In genomic region chr10:81502658-81503057, GRCm38 (mm10) we compare ENCODE assay signal across 8 mouse cellular contexts. TPM values are rescaled to one million over a fixed set of nuclear protein-coding genes. Genes with fewer than 3 reads are reported as not detected.
DNase-seq lines count a peak whose midpoint lies in the region; ATAC-seq and TF ChIP-seq lines count a peak whose summit lies in the region.

No protein-coding gene starts in this region.

- WGBS in heart, embryonic 12.5 days, result 11% methylated on average over 36 of the region's 36 CpGs
- 8% methylated on average over 36 of the region's 36 CpGs for WGBS in kidney, embryonic 16.5 days
- 12% methylated on average over 36 of the region's 36 CpGs for WGBS in liver, embryonic 12.5 days (ENCODE audit: insufficient replicate concordance)
- WGBS in stomach, embryonic 14.5 days, result 9% methylated on average over 36 of the region's 36 CpGs

- H3K4me1 ChIP-seq in bone marrow macrophage, adult 2 months (ENCODE audit: control insufficient read depth, insufficient read depth, low read length), result peaks cover 6% of the 10 kb centered on the region
- H3K4me1 ChIP-seq in embryonic fibroblast, embryonic 13.5 days (ENCODE audit: control insufficient read depth, insufficient read depth, low read length), result no peaks in the 10 kb centered on the region
- H3K4me1 ChIP-seq in heart, embryonic 12.5 days (replicated peaks), result 0 out of 2 replicates have a peak, but pooled peaks cover 3% of the 10 kb centered on the region
- 0 out of 2 replicates have a peak, but pooled peaks cover 3% of the 10 kb centered on the region for H3K4me1 ChIP-seq in kidney, embryonic 16.5 days (ENCODE audit: insufficient read depth, low read length)
- H3K4me1 ChIP-seq in liver, embryonic 12.5 days, result peaks cover 45% of the 10 kb centered on the region
- H3K4me1 ChIP-seq in stomach, embryonic 14.5 days (ENCODE audit: control insufficient read depth, insufficient read depth, low read length), result no peaks in the 10 kb centered on the region

- H3K36me3 ChIP-seq in heart, embryonic 12.5 days, result no peaks in the 10 kb centered on the region
- no peaks in the 10 kb centered on the region for H3K36me3 ChIP-seq in kidney, embryonic 16.5 days (ENCODE audit: insufficient read depth, low read length)
- 0 out of 2 replicates have a peak, but pooled peaks cover 5% of the 10 kb centered on the region for H3K36me3 ChIP-seq in liver, embryonic 12.5 days
- no peaks in the 10 kb centered on the region for H3K36me3 ChIP-seq in stomach, embryonic 14.5 days (ENCODE audit: control insufficient read depth, insufficient read depth, low read length)

- no peak for ATAC-seq in heart, embryonic 12.5 days (ENCODE audit: insufficient number of reproducible peaks, low FRiP score)
- peak; percentile 11; the same call in 1 of the 2 replicates for ATAC-seq in kidney, embryonic 16.5 days (ENCODE audit: low FRiP score, low TSS enrichment)
- ATAC-seq in liver, embryonic 12.5 days, result peak; percentile 33; the same call in 1 of the 2 replicates
- ATAC-seq in stomach, embryonic 14.5 days (ENCODE audit: insufficient number of reproducible peaks, insufficient read depth, low FRiP score, low read depth), result peak; percentile 72

- peak; percentile 86 for TF ChIP-seq CTCF in bone marrow macrophage, adult 2 months (IDR thresholded peaks at IDR 0.05; ENCODE audit: low read depth, low read length)
- peak; percentile 99 for TF ChIP-seq CTCF in embryonic fibroblast, embryonic 13.5 days (IDR thresholded peaks at IDR 0.05; ENCODE audit: borderline replicate concordance, insufficient read depth, low read length)

- no peak overlapping the region for H3K27ac ChIP-seq in bone marrow macrophage, adult 2 months (ENCODE audit: insufficient read depth, low read depth, low read length)
- H3K27ac ChIP-seq in embryonic fibroblast, embryonic 13.5 days (ENCODE audit: insufficient read depth, low read length), result no peak overlapping the region
- no peak overlapping the region for H3K27ac ChIP-seq in heart, embryonic 12.5 days (ENCODE audit: poor library complexity, severe bottlenecking)
- no peak overlapping the region for H3K27ac ChIP-seq in kidney, embryonic 16.5 days (ENCODE audit: low read length)
- H3K27ac ChIP-seq in liver, embryonic 12.5 days, result no peak overlapping the region
- no peak overlapping the region for H3K27ac ChIP-seq in stomach, embryonic 14.5 days (ENCODE audit: low read length)

- peak overlapping the region; percentile 60 for H3K9ac ChIP-seq in heart, embryonic 12.5 days
- H3K9ac ChIP-seq in kidney, embryonic 16.5 days (replicated peaks; ENCODE audit: low read length), result peak overlapping the region; percentile 66
- peak overlapping the region; percentile 27; the same call in 1 of the 2 replicates for H3K9ac ChIP-seq in liver, embryonic 12.5 days
- no peak overlapping the region for H3K9ac ChIP-seq in stomach, embryonic 14.5 days (replicated peaks; ENCODE audit: low read depth, low read length)

- H3K4me3 ChIP-seq in bone marrow macrophage, adult 2 months (ENCODE audit: insufficient read depth, low read length), result no peak overlapping the region
- H3K4me3 ChIP-seq in embryonic fibroblast, embryonic 13.5 days (ENCODE audit: insufficient read depth, low read length), result no peak overlapping the region
- H3K4me3 ChIP-seq in heart, embryonic 12.5 days, result peak overlapping the region; percentile 41
- peak overlapping the region; percentile 42 for H3K4me3 ChIP-seq in kidney, embryonic 16.5 days (ENCODE audit: low read length)
- peak overlapping the region; percentile 42 for H3K4me3 ChIP-seq in liver, embryonic 12.5 days
- H3K4me3 ChIP-seq in stomach, embryonic 14.5 days (ENCODE audit: low read depth, low read length), result peak overlapping the region; percentile 27; the same call in 1 of the 2 replicates

- 0 out of 2 replicates have a peak, but pooled peaks cover 16% of the 10 kb centered on the region for H3K27me3 ChIP-seq in heart, embryonic 12.5 days (replicated peaks)
- H3K27me3 ChIP-seq in kidney, embryonic 16.5 days (ENCODE audit: insufficient read depth, low read length), result no peaks in the 10 kb centered on the region; the same call in 1 of the 2 replicates
- peaks cover 11% of the 10 kb centered on the region; the same call in 1 of the 2 replicates for H3K27me3 ChIP-seq in liver, embryonic 12.5 days (replicated peaks)
- no peaks in the 10 kb centered on the region for H3K27me3 ChIP-seq in stomach, embryonic 14.5 days (ENCODE audit: control insufficient read depth, insufficient read depth, low read length)

- DNase-seq in B cell, adult 2 months, result peak; percentile 96 to 97
- peak; percentile 94 for DNase-seq in neural tube, embryonic 10.5 days (ENCODE audit: extremely low spot score, low spot score)

- peak overlapping the region; percentile 76 for H3K4me2 ChIP-seq in heart, embryonic 12.5 days
- peak overlapping the region; percentile 62 for H3K4me2 ChIP-seq in kidney, embryonic 16.5 days (replicated peaks; ENCODE audit: low read depth, low read length)
- H3K4me2 ChIP-seq in liver, embryonic 12.5 days, result peak overlapping the region; percentile 74
- peak overlapping the region; percentile 62 for H3K4me2 ChIP-seq in stomach, embryonic 14.5 days (replicated peaks; ENCODE audit: low read depth, low read length)

- 0 out of 2 replicates have a peak, but pooled peaks cover 3% of the 10 kb centered on the region for H3K9me3 ChIP-seq in heart, embryonic 12.5 days (replicated peaks)
- no peaks in the 10 kb centered on the region for H3K9me3 ChIP-seq in kidney, embryonic 16.5 days (ENCODE audit: low read length)
- no peaks in the 10 kb centered on the region for H3K9me3 ChIP-seq in liver, embryonic 12.5 days (replicated peaks)
- H3K9me3 ChIP-seq in stomach, embryonic 14.5 days (ENCODE audit: control insufficient read depth, low read depth, low read length), result no peaks in the 10 kb centered on the region

- no peak for TF ChIP-seq POLR2A in bone marrow macrophage, adult 2 months (IDR thresholded peaks at IDR 0.05; ENCODE audit: borderline replicate concordance, low read depth, low read length)
- TF ChIP-seq POLR2A in embryonic fibroblast, embryonic 13.5 days (IDR thresholded peaks at IDR 0.05; ENCODE audit: low read depth, low read length), result no peak

RNA-seq across cellular contexts. Expression of gene S1pr4, which starts 2.7 kb away (rescaled TPM):
- polyA plus RNA-seq in bone marrow macrophage, adult 2 months (2012; ENCODE audit: insufficient read depth, insufficient read length, missing spikeins), result 0.46 TPM in 1 of 2 replicates, not detected in the other
- polyA plus RNA-seq in embryonic fibroblast, embryonic 13.5 days (2011; ENCODE audit: insufficient read length, low read depth, missing spikeins), result not detected in 2 replicates
- 0.42 and 0.52 TPM in 2 replicates for polyA plus RNA-seq in heart, embryonic 12.5 days (2016; fragmentation: Nextera tagmentation; extraction: Ambion mirVana)
- polyA plus RNA-seq in kidney, embryonic 16.5 days (2015; fragmentation: Nextera tagmentation; extraction: Ambion mirVana), result 1.5 and 1.7 TPM in 2 replicates
- polyA plus RNA-seq in liver, embryonic 12.5 days (2016; fragmentation: Nextera tagmentation; extraction: Ambion mirVana), result 3.1 and 3.3 TPM in 2 replicates
- 0.41 and 0.72 TPM in 2 replicates for polyA plus RNA-seq in stomach, embryonic 14.5 days (2014; fragmentation: Nextera tagmentation; extraction: Ambion mirVana)

RNA-seq across cellular contexts. Expression of gene Ncln, which starts 6.5 kb away (rescaled TPM):
- polyA plus RNA-seq in bone marrow macrophage, adult 2 months (2012; ENCODE audit: insufficient read depth, insufficient read length, missing spikeins), result 37.9 and 40.9 TPM in 2 replicates
- 61.5 and 62.8 TPM in 2 replicates for polyA plus RNA-seq in embryonic fibroblast, embryonic 13.5 days (2011; ENCODE audit: insufficient read length, low read depth, missing spikeins)
- polyA plus RNA-seq in heart, embryonic 12.5 days (2016; fragmentation: Nextera tagmentation; extraction: Ambion mirVana), result 54.9 and 60.2 TPM in 2 replicates
- 107 and 112 TPM in 2 replicates for polyA plus RNA-seq in kidney, embryonic 16.5 days (2015; fragmentation: Nextera tagmentation; extraction: Ambion mirVana)
- polyA plus RNA-seq in liver, embryonic 12.5 days (2016; fragmentation: Nextera tagmentation; extraction: Ambion mirVana), result 59.9 and 62.7 TPM in 2 replicates
- polyA plus RNA-seq in stomach, embryonic 14.5 days (2014; fragmentation: Nextera tagmentation; extraction: Ambion mirVana), result 79.1 and 79.3 TPM in 2 replicates

RNA-seq across cellular contexts. Expression of gene Celf5, which starts 20.1 kb away (rescaled TPM):
- polyA plus RNA-seq in bone marrow macrophage, adult 2 months (2012; ENCODE audit: insufficient read depth, insufficient read length, missing spikeins), result not detected in 2 replicates
- 4.4 and 4.5 TPM in 2 replicates for polyA plus RNA-seq in embryonic fibroblast, embryonic 13.5 days (2011; ENCODE audit: insufficient read length, low read depth, missing spikeins)
- polyA plus RNA-seq in heart, embryonic 12.5 days (2016; fragmentation: Nextera tagmentation; extraction: Ambion mirVana), result 0.19 and 0.28 TPM in 2 replicates
- 0.29 and 0.67 TPM in 2 replicates for polyA plus RNA-seq in kidney, embryonic 16.5 days (2015; fragmentation: Nextera tagmentation; extraction: Ambion mirVana)
- polyA plus RNA-seq in liver, embryonic 12.5 days (2016; fragmentation: Nextera tagmentation; extraction: Ambion mirVana), result 0.05 and 0.06 TPM in 2 replicates
- polyA plus RNA-seq in stomach, embryonic 14.5 days (2014; fragmentation: Nextera tagmentation; extraction: Ambion mirVana), result 1.7 and 2.2 TPM in 2 replicates

RNA-seq across cellular contexts. Expression of gene Gna15, which starts 21.4 kb away (rescaled TPM):
- polyA plus RNA-seq in bone marrow macrophage, adult 2 months (2012; ENCODE audit: insufficient read depth, insufficient read length, missing spikeins), result 23.5 and 24.2 TPM in 2 replicates
- 0.83 TPM in 1 of 2 replicates, not detected in the other for polyA plus RNA-seq in embryonic fibroblast, embryonic 13.5 days (2011; ENCODE audit: insufficient read length, low read depth, missing spikeins)
- polyA plus RNA-seq in heart, embryonic 12.5 days (2016; fragmentation: Nextera tagmentation; extraction: Ambion mirVana), result 1.9 and 2.3 TPM in 2 replicates
- polyA plus RNA-seq in kidney, embryonic 16.5 days (2015; fragmentation: Nextera tagmentation; extraction: Ambion mirVana), result 0.70 and 0.98 TPM in 2 replicates
- polyA plus RNA-seq in liver, embryonic 12.5 days (2016; fragmentation: Nextera tagmentation; extraction: Ambion mirVana), result 7.0 and 7.3 TPM in 2 replicates
- 3.6 and 7.4 TPM in 2 replicates for polyA plus RNA-seq in stomach, embryonic 14.5 days (2014; fragmentation: Nextera tagmentation; extraction: Ambion mirVana)

RNA-seq across cellular contexts. Expression of gene Gna11, which starts 42.3 kb away (rescaled TPM):
- polyA plus RNA-seq in bone marrow macrophage, adult 2 months (2012; ENCODE audit: insufficient read depth, insufficient read length, missing spikeins), result 10.1 and 10.5 TPM in 2 replicates
- polyA plus RNA-seq in embryonic fibroblast, embryonic 13.5 days (2011; ENCODE audit: insufficient read length, low read depth, missing spikeins), result 64.4 and 66.3 TPM in 2 replicates
- polyA plus RNA-seq in heart, embryonic 12.5 days (2016; fragmentation: Nextera tagmentation; extraction: Ambion mirVana), result 58.4 and 66.2 TPM in 2 replicates
- polyA plus RNA-seq in kidney, embryonic 16.5 days (2015; fragmentation: Nextera tagmentation; extraction: Ambion mirVana), result 92.3 and 92.7 TPM in 2 replicates
- 27.7 and 28.3 TPM in 2 replicates for polyA plus RNA-seq in liver, embryonic 12.5 days (2016; fragmentation: Nextera tagmentation; extraction: Ambion mirVana)
- 86.2 and 89.3 TPM in 2 replicates for polyA plus RNA-seq in stomach, embryonic 14.5 days (2014; fragmentation: Nextera tagmentation; extraction: Ambion mirVana)

Comparison
In these comparisons a context has a peak if more than half of its experiments do, and no peak if none do; other contexts are left out.
1. H3K4me3 ChIP-seq: peak in heart, embryonic 12.5 days (single experiment), kidney, embryonic 16.5 days (single experiment), liver, embryonic 12.5 days (single experiment) and stomach, embryonic 14.5 days (single experiment); none in bone marrow macrophage, adult 2 months (single experiment) and embryonic fibroblast, embryonic 13.5 days (single experiment).
2. Peak in every context shown above with its lines, with median percentiles within 50 percentile points of each other: H3K4me2 ChIP-seq.